Mouse (Mus musculus) spleen, postnatal 10 days (tissue): ENCODE data around the gene Nkain1.

Experiments used
- DNase-seq, 2 experiments: peaks; one replicate each; pipeline ENCODE4 v3.0.0; 2021 to 2022; ENCODE audit warnings: low spot score in 2 of 2

Nkain1 gene

GRCm38 (mm10) chr4:130552312-130553120 lies 21.5 kb downstream of the Nkain1 start:
- no peak for DNase-seq

DNA sequence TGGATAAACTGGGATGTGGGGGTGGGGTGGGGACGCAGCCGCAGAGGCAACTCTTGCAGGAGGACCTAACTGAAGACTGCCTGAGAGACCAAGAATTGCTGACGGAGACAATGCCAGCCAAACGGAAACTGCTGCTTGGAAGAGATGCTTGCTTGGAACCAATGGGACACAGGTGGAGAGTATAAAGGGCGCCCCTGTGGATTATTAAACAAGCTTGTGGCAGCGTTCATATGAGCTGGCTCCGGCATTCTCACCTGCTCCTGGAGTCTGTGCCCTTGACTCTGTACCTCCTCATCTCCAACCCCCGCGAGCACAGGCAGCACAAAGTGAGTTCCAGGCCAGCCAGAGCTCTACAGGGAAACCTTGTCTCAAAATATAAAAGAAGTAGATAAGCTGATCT lies 23.5 kb downstream of the Nkain1 start:
- no peak for DNase-seq

DNA sequence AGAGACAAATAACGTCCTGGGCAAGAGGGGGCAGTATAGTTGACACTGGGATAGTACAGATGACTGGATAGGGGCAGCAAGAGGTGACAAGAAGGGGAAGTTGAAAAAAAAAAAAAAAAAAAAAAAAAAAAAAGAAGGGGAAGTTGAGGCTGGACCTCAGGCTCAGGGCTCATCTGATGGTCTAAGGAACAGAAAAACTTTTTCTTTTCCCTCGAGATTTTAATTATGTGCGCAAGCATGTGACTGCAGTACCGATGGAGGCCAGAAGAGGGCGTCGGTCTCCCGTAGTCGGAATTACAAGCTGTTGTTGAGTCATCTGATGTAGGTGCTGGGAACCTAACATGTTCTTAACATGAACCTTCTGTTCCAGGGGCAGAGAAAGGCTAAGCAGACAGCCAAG lies 24.8 kb downstream of the Nkain1 start:
- no peak for DNase-seq

DNA sequence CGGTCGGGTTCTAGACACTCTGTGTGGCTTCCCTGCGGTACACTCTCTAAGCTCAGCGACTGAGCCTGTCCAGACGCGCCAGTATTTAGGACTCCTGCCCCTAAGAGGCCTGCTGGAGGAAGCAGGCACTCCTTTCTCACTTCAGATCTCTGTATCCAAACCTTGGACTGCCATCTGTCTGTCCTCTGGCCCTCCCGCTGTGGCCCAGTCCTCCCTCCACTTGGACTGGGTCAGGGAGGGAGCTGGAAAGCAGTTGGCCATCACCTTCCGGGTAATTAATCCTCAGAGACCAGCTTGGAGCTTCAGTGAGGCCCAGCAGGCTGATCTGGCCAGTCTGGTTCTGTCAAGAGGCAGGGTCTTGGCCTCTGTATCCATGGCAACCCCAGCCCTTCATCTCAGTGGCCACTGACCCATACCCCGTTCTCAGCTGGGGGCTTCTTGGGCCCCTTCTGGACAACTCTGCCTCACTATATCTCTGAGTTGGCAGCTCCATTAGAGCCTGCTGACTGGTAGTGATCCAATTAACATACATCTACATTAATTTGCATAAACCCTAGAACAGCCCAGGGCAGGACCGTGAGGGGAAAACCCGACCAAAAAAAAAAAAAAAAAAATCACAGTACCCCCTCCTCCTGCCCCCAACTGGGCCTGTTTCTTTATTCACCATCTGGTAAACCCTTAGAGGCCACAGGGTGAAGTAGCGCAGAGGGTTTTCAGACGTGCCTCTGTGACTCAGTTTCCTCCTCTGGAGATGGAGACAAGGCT lies 27.0 kb downstream of the Nkain1 start:
- DNase-seq, result no peak

- DNase-seq, result no peak
These were observed 29.6 kb downstream of the Nkain1 start for GRCm38 (mm10) chr4:130544392-130544791.

- DNase-seq, result no peak
These were observed 30.9 kb downstream of the Nkain1 start for GRCm38 (mm10) chr4:130543121-130543520.

DNA sequence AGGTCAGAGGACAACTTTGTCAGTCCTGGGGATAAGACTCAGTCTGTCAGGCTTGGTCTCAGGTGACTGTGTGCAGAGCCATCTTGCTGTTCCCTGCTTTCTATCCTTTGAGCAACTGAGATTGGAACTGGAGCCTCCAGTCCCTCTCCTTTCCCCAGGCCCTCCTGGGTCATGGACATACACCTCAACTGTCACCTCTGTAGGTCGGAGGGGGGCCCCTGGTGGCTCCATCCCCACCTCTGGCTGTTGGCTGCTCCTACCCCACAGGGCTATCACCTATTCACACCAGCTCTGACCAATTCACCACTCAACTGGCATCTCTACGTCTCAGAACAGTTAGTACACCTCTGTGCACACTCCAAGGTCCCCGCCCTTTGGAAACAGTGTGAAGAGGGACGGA lies 33.1 kb downstream of the Nkain1 start:
- no peak for DNase-seq

DNA sequence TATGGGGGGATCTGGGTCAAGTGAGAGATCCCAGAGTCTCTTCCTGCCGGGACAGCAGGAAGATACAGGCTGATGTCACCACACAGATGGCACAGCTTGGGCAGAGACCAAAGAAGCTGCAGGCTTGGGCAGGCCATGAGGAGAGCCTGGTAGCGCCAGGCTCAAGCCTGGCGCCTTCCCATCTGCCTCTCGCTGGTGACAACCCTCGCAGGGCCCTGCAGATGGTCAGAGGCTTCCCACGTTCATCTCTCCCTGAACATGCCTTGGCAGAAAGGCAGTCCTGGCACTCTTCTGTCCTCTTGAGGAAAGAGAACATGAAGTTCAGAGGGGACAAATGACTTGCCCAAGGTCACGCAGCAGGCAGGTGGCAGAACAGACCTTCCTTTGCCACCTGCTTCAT lies 34.3 kb downstream of the Nkain1 start:
- no peak for DNase-seq

- no peak for DNase-seq
These were observed 34.9 kb downstream of the Nkain1 start for GRCm38 (mm10) chr4:130539053-130539452.

DNA sequence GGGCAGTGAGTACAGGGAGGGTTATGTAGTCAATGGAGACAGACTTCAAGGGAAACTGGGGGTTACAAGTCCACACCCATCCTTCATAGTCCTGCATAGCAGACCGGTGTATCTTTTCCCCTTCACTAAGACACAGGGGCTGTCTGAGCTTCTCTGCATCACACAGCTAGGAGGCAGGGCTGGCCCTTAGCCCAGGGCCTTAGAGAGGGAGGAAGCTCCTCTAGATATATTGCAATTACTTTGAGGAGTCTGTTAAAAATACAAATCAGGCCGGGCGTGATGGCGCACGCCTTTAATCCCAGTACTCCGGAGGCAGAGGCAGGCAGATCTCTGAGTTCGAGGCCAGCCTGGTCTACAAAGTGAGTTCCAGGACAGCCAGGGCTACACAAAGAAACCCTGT lies 36.6 kb downstream of the Nkain1 start:
- DNase-seq, result no peak

- no peak for DNase-seq
These were observed 38.2 kb downstream of the Nkain1 start for GRCm38 (mm10) chr4:130535789-130536188.

GRCm38 (mm10) chr4:130533975-130534374 lies 40.0 kb downstream of the Nkain1 start:
- peak; percentile 89 for DNase-seq

DNA sequence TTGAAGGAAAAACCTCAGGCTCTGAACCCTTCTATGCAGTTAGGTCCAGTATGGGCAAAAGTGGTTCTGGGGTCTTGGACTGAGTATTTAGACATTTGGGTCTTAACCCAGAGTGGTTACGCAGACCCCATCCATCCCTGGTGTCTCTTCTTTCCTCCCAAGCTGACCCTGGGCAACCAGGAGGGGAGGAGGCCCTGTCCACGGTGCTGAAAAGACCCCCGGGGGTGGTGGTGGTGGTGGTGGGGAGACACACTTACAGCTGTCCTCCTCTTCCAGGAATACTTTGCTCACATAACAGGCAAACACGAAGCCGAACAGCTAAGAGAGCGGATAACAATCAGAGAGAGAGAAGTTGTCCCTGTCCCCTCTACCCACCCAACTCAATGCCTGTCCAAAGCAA lies 41.6 kb downstream of the Nkain1 start:
- DNase-seq, result no peak

DNA sequence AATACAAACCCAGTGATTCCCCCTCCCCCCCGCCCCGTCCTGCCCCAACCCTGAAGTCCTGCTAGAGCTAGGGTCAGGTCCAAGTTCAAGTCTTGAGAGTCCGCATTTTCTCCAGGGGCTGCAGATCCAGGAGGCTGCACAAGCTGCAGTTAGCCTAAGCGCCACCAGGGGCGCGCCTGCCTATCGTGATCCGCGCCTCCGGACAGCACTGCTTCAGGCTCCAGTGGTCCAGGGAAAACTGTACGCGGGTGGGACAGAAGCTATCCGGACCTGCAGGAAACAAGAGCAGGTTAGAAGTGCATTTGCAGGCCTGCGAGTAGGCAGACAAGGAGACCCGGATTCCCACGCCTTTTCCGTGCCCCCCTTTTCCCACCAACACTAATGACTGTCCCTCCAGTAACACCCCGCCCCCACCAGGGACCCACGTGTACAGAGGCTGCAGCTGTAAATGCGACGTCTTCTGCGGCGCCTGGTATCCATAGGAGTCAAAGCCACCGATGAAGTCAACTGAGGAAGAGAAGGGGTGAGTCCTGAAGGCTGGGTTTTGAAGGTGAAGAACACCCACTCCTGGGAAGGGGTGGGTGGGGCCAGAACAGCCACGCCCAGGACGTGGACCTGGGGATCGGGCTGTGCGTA lies 42.2 kb downstream of the Nkain1 start:
- peak; percentile 70 to 86 for DNase-seq

GRCm38 (mm10) chr4:130527804-130528203 lies 46.2 kb downstream of the Nkain1 start:
- DNase-seq, result no peak

DNA sequence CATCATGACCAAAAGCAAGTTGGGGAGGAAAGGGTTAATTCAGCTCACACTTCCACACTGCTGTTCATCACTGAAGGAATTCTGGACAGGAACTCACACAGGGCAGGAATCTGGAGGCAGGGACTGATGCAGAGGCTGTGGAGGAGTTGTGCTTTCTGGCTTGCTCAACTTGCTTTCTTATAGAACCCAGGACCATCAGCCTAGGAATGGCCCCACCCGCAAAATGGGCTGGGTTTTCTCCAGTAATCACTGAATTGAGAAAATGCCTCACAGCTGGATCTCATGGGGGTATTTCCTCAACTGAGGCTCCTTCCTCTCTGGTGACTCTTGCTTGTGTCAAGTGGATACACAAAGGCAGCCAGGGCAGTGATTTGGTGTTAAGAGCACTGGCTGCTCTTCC lies 48.9 kb downstream of the Nkain1 start:
- DNase-seq, result no peak

- DNase-seq, result no peak
These were observed 52.5 kb downstream of the Nkain1 start for GRCm38 (mm10) chr4:130521466-130521865.

DNA sequence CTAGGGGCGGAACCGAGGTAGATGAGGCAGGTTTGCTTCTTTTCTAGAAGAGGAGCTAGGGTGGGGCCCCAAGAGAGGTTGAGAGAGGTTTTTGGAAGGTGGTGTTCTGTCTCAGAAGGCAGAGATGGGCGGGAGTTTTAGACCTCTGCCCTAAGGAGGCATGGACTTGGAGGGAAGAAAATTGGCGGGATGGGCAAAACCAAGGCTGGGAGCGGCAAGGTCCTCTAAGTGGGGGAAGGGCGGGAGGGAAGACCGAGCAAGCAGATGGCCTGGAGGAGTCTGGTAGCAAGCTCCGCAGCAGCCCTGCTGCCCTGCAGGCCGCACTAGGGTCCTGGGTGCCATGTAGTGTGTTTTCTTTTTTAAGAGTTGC lies 53.5 kb downstream of the Nkain1 start:
- DNase-seq, result no peak

- peak; percentile 82 to 95 for DNase-seq
These were observed 54.1 kb downstream of the Nkain1 start for GRCm38 (mm10) chr4:130519567-130520481.

- no peak for DNase-seq
These were observed 57.5 kb downstream of the Nkain1 start for GRCm38 (mm10) chr4:130516490-130516889.
